ENCODE assay signal across 18 mouse cellular contexts in the genomic region with DNA sequence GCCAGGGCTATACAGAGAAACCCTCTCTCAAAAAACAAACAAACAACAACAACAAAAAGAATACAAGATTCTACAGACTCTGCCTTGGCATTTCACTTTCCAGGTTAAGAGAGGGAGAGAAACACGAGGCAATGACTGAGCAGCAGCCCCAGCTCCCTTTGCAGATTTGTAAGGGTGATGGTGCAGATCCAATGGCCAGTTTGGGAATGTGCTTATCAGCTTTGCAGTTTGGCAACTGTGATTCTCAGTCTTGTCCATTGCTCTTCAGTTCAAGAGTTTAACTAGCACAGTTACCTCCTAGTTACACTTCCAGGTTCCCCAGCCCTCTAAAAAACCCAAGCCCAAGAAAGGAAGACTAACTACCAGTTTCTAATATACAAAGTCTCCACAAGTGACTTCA.
"Had no signal": no experiment of that assay in that cellular context is flagged by ENCODE, and none has a peak within 500 bp of the region (broad histone marks: within the 10 kb centered on the region; RNA-seq: fewer than 3 reads in every experiment).

No protein-coding gene starts in this region.

- H3K27ac ChIP-seq: midbrain, embryonic 10.5 days; midbrain, embryonic 12.5 days; neural tube, embryonic 13.5 days; neural tube, embryonic 15.5 days had no signal

- H3K4me2 ChIP-seq: lung, embryonic 14.5 days; midbrain, embryonic 12.5 days; neural tube, embryonic 13.5 days; neural tube, embryonic 15.5 days had no signal

- H3K36me3 ChIP-seq: midbrain, embryonic 10.5 days; midbrain, embryonic 12.5 days; neural tube, embryonic 13.5 days; neural tube, embryonic 15.5 days had no signal

- DNase-seq: lung, embryonic 14.5 days; lung, postnatal 10 days; lung, postnatal 4 days; midbrain, embryonic 14.5 days; retina, postnatal 1 day; right cerebral cortex, adult 18-20 months; right cerebral cortex, postnatal 25 days; right cerebral cortex, postnatal 4 days; spleen, adult 18-20 months; thymus, adult 18-20 months; thymus, postnatal 14 days; thymus, postnatal 36 days had no signal

- H3K4me3 ChIP-seq: midbrain, embryonic 10.5 days; midbrain, embryonic 12.5 days; myocyte; neural tube, embryonic 13.5 days; neural tube, embryonic 15.5 days had no signal

- H3K27me3 ChIP-seq: midbrain, embryonic 12.5 days; neural tube, embryonic 13.5 days; neural tube, embryonic 15.5 days had no signal

- ATAC-seq: midbrain, embryonic 16.5 days had no signal

- H3K9ac ChIP-seq: lung, embryonic 14.5 days; midbrain, embryonic 12.5 days; neural tube, embryonic 13.5 days; neural tube, embryonic 15.5 days had no signal

- H3K9me3 ChIP-seq: midbrain, embryonic 10.5 days; midbrain, embryonic 12.5 days; neural tube, embryonic 13.5 days; neural tube, embryonic 15.5 days had no signal
